Mouse (Mus musculus) activated CD4-positive, CD25-positive, alpha-beta regulatory T cell, adult 4 months (primary cell): Measurements from ENCODE around the gene Msrb1. TPM values are rescaled to one million over a fixed set of nuclear protein-coding genes. Genes with fewer than 3 reads are reported as not detected.
A peak's percentile ranks its signal among the peaks of the same experiment; 100 is the strongest.
"Not testable (repeated sequence)": the region's sequence is repeated elsewhere in the genome, so short reads cannot be mapped to it uniquely, and the experiment has no call there.

ENCODE experiments used
- ATAC-seq: one replicate; pipeline ENCODE4 v1.8.0; 2017
- polyA plus RNA-seq, 2 experiments: library from polyadenylated mRNA; unstranded; fragments of 100-300 nt; shearing (Covaris generic); gene quantifications; one replicate each; pipeline ENCODE4 v1.2.1; 2017

The Msrb1 gene
- polyA plus RNA-seq, 2 experiments from 2014 or later, result 33.5 to 39.9 TPM

GRCm38 (mm10) chr17:24720616-24721015 lies 15.8 kb upstream of the Msrb1 start:
- not testable (repeated sequence) for ATAC-seq

DNA sequence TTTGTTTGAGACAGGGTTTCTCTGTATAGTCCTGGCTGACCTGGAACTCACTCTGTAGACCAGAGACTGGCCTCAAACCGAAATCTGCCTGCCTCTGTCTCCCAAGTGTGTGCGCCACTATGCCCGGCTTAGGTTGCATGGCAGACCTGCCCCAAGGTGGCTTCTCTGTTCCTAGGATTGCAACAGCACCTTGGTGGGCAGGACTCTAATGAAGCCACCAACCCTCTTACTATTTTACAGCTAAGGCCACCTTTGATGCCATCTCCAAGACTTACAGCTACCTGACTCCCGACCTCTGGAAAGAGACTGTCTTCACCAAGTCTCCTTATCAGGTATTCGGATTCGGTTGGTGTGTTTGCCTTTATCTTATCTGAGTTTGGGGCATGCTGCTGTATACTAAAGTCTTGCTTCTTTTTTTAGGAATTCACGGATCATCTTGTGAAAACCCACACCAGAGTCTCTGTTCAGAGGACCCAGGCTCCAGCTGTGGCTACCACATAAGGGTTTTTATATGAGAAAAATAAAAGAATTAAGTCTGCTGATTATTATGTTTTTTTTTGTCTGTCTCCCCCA lies 15.0 kb upstream of the Msrb1 start:
- not testable (repeated sequence) for ATAC-seq

DNA sequence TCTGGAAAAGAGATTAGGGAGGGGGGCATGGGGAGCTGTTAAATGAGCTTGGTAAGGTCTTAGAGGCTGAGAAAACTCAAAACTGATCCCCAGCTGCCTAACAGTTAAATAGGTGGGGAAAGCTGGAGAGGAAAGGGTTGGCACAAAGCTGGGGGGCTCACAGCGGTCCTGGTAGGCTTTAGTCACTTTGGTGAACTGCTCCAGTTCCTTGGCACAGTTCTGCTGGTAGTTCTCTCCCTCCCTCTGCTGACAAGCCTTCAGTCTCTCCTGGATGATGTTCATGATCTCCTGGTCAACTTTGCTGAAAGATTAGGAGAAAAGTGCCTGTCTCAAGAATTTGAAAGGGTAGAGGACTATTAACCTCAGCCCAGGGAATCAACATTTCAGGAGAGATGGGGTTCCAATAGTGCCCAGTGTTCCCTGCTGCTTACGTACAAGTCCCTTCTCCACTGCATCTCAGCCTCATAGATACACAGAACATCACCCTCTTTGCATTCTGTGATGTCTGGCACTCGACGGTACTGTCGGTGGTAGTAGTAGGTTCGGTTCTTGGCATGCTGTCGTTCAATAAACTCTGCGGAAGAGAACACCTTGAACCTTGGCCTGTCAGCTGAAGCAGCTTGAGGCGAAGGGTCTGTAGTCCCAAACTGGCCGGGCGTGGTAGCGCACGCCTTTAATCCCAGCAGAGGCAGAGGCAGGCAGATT lies 14.1 kb upstream of the Msrb1 start:
- no peak for ATAC-seq

DNA sequence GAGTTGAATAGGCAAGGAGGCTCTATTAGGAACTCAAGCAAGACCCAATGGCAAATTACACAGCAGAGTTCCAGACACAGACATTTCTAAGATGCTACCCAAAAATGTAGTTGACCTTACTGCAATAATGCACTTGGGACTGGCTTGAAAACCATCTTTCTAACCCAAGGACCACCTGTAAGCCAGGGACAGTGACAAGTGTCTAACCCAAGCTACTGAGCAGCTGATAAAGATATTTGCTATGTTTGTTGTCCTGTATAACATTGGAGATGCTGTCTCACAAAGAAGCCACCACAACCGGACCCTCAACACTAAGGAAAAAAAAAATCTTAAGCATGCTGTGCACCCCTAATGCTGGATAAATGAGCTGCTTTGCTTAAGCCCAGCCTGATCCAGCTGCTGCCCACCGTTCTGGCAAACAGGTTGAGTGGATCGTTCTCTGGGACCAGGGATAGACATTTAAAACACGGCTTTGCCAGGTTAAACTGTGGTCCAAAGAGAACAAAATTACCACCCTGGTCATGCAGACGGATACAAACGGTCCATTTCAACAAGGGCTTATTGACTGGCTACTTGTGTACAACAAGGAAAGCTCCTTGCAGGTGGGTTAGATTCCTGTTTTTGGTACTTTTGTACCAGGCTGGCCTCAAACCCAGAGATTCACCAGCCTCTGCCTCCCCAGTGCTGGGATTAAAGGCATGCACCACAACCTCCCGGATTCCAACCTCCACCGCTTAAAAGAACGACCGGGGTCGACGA lies 13.1 kb upstream of the Msrb1 start:
- no peak for ATAC-seq

DNA sequence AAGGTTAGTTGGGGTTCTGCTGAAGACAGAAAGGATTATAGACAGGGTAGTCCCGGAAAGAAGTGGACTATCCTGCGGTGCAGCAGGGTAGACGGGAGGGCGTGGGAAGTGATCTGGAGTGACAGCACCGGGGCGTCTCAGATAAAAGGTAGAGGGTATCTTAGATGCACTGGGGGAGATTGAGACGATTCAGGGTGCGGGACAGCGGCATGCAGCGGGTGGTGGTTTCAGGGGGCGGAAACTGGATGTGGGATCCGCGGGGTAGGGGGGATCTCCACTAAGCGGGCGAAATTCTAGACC lies 12.6 kb upstream of the Msrb1 start:
- ATAC-seq, result peak; percentile 16

- ATAC-seq, result peak; percentile 44
Observed at GRCm38 (mm10) chr17:24724184-24724583, 12.3 kb upstream of the Msrb1 start, which contains the start of gene Ndufb10. Gene Ndufb10 (minus strand): TSS chr17:24724478.

DNA sequence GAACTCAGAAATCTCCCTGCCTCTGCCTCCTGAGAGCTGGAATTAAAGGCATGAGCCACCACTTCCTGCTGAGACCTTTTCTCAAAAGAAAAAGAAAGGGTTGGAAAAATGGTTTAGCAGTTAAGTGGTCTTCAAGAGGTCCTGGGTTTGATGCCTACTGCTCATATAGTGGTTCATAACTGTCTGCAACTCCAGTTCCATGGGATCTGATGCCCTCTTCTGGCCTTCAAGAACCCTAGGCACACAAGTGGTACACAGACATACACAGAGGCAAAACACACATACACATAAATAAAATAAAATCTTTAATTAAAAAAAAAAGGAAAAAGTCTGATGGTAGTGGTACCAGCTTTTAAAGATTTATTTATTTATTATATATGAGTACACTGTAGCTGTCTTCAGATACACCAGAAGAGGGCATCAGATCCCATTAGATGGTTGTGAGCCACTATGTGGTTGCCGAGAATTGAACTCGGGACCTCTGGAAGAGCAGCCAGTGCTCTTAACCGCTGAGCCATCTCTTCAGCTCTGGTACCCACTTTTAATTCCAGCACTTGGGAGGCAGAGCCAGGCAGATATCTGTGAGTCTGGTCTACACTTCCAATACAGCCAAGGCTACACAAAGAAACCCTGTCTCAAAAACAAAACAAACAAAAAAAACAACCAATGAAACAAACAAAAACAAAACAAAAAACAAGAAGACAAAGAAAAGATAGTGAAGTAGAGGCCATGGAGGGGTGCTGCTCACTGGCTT lies 10.6 kb upstream of the Msrb1 start:
- ATAC-seq, result no peak

- ATAC-seq, result no peak
Observed at GRCm38 (mm10) chr17:24727618-24728017, 8.8 kb upstream of the Msrb1 start, which contains the start of gene Rpl3l. Gene Rpl3l (plus strand): TSS chr17:24727820.

DNA sequence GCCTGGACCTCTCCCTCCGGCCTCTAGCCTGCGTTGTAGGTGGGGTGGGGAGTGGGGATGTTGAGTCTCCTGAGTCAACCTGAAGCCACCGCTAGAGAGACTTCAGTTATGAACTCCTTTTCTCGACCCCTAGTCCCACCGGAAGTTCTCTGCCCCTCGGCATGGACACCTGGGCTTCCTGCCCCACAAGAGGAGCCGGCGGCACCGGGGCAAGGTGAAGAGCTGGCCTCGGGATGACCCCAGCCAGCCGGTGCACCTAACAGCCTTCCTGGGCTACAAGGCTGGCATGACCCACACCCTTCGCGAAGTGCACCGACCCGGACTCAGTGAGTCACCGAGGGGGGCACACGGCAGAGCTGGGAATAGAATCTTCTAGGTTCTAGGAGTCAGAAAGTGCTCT lies 8.3 kb upstream of the Msrb1 start:
- no peak for ATAC-seq

- no peak for ATAC-seq
Observed at GRCm38 (mm10) chr17:24729067-24729466, 7.4 kb upstream of the Msrb1 start.

GRCm38 (mm10) chr17:24730787-24731186 lies 5.7 kb upstream of the Msrb1 start:
- ATAC-seq, result no peak

DNA sequence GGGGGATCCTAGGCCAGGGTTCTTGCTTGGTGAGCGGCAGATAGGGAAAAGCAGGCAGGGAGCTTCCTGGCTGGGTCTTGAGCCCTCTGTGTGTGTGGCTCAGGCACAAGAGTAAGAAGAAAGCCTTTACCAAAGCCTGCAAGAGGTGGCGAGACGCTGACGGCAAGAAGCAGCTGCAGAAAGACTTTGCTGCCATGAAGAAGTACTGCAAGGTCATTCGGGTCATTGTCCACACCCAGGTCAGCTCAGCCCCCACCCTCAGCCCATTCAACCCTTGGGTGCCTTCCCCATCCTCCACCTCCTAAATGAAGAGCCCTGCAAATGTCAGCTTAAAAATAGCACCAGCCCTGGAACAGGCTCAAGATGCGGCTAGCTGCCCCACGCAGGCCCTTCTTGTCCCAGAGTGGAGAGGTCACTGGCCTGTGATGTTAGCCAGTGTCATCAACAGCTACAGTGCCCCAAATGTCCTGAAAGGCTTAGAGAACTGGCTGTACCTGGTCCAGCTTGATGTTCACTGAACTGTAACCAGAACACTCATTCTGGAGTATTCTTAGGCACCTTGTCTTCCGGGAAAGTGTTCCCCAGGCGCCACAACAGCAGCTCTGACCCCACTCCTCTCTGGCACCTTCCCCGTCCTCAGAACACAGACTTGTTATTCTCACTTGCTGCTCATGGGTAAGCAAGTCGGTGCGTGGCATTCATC lies 4.1 kb upstream of the Msrb1 start:
- no peak for ATAC-seq

DNA sequence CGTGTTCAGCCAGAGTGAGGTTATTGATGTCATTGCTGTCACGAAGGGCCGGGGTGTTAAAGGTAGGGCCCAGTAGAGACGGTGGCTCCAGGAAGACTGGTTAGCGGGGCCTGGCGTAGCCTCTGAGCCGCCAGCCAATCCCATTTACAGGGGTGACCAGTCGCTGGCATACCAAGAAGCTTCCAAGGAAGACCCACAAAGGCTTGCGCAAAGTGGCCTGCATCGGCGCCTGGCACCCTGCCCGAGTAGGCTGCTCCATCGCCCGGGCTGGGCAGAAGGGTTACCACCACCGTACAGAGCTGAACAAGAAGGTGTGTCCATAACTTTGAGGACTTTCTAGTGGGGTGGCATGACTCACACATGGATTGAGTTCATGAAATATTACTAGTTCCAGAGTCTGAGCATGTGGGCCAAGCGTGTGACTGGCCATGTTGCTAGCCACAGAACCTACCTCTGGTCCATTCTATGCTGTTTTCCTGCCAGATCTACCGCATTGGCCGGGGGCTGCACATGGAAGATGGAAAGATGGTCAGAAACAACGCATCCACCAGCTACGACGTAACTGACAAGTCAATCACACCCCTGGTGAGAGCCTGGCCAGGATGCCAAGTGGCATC lies 2.9 kb upstream of the Msrb1 start:
- no peak for ATAC-seq

DNA sequence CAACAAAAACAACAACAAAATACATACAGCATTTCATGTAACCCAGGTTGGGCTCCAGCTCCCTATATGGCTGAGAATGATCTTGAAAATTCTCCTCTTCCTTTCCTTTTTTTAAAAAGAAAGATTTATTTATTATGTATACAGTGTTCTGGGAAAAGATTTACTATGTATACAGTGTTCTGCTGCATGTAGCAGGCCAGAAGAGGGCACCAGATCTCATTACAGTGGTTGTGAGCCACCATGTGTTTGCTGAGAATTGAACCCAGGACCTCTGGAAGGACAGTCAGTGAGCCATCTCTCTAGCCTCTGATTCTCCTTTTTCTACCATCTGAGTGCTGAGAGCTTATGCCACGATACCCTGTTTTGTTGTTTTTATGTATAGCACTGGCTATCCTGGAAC lies 1.9 kb upstream of the Msrb1 start:
- ATAC-seq, result no peak

- ATAC-seq, result no peak
Observed at GRCm38 (mm10) chr17:24735446-24735845, 996 bp upstream of the Msrb1 start.

GRCm38 (mm10) chr17:24737135-24737810 lies 831 bp downstream of the Msrb1 start:
- ATAC-seq, result no peak

- ATAC-seq, result no peak
Observed at GRCm38 (mm10) chr17:24738238-24738637, 1.8 kb downstream of the Msrb1 start.

- no peak for ATAC-seq
Observed at GRCm38 (mm10) chr17:24739926-24740325, 3.5 kb downstream of the Msrb1 start.

DNA sequence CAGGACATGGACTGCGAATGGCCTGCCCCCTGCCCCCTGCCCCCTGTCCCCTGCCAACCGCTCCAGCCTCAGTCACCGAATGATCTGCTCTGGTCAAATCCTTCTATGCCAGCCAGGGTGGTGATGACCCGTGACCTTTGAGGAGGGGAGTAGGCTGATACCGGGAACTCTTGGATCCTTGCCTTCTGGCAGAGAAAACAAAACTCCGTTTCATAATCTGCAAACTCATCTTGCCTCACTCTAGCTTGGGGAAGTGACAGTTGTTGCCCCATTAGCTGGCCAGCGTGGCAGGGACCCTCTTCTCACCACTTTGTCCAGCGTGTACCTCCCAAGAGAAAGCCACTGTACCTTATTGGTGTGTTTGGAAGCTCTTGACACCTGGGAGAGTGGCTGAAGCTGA lies 5.9 kb downstream of the Msrb1 start:
- no peak for ATAC-seq

GRCm38 (mm10) chr17:24743896-24744295 lies 7.5 kb downstream of the Msrb1 start:
- ATAC-seq, result no peak

GRCm38 (mm10) chr17:24744381-24744780 lies 7.9 kb downstream of the Msrb1 start:
- no peak for ATAC-seq
